Mouse (Mus musculus): ENCODE data around the gene Efcab6.

DNA sequence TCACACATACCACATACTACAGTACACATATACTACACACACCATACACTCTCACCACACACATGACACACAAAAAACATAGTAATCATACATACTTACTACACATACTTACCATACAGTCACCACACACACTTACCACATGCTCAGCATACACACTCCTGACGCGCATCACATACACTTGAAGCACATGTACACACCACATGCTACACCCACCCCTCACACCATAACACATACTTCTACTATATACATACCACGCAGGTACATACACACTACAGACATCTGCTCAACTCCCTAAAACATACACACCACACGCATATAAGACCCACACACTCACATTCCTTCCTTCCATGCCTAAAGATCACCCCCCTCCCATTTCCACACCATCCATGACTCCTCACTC is 11.9 kb downstream of the Efcab6 start:
- no peak for TF ChIP-seq CTCF (IDR thresholded peaks at IDR 0.05; ENCODE audit: control insufficient read depth, insufficient read depth, insufficient replicate concordance, low read depth, low read length)
- TF ChIP-seq POLR2A (IDR thresholded peaks at IDR 0.05; ENCODE audit: control insufficient read depth, low read depth, low read length), result no peak
